Mouse (Mus musculus): ENCODE results near the gene Chaf1b.

Chaf1b gene

DNA sequence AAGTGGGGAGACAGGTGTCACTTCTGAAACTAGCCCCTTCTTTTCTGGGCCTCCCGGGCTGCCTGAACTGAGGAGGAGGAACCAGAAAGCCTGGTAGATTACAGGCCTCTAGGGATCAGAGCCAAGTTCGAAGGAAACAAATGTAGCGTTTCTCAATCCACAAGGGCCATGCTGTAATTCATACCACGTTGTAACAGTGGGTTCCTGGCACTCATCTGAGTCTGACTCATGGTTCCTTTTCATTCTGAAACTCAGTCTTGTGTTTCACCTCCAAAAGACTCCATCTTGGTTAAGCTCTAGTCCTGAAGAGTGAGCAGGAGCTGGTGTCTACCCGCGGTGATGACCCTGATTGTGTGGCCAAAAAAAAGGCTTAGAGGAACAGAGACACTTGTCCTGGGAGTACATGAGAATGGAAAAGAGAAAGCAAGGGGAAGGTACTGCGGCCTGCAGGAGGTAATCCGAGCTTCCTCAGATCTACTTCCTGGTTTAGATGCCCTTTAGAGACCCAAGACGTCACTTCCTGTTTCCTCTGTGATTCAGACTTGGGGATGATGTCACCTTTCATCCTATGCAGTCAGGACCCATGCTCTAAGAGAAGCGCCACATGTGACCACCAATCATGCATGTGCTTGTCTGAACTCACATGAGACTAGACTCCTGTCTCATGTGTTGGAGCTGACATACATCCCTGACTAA lies 30.3 kb downstream of the Chaf1b start:
- DNase-seq = no peak

DNA sequence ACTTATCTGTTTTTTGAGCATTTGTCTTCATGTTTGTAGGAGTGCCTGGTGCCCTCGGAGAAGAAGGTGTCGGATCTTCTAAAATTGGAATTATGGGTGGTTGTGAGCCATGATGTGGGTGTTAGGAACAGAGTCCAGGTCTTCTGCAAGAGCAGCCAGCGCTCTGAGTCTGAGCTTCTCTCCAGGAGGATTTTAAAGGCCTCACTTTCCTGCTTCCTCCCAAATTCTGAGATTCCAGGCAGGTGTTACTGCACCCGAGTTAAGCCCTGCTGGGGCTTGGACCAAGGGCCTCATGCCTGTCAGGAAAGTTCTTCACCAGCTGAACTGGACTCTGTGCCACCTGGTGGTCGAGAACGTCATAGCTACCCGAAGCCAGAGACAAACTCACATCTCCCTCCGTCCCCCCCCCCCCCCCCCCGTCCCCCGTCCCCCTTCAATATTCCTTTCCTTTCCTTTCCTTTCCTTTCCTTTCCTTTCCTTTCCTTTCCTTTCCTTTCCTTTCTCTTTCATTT lies 31.7 kb downstream of the Chaf1b start:
- peak; percentile 69 for DNase-seq

DNA sequence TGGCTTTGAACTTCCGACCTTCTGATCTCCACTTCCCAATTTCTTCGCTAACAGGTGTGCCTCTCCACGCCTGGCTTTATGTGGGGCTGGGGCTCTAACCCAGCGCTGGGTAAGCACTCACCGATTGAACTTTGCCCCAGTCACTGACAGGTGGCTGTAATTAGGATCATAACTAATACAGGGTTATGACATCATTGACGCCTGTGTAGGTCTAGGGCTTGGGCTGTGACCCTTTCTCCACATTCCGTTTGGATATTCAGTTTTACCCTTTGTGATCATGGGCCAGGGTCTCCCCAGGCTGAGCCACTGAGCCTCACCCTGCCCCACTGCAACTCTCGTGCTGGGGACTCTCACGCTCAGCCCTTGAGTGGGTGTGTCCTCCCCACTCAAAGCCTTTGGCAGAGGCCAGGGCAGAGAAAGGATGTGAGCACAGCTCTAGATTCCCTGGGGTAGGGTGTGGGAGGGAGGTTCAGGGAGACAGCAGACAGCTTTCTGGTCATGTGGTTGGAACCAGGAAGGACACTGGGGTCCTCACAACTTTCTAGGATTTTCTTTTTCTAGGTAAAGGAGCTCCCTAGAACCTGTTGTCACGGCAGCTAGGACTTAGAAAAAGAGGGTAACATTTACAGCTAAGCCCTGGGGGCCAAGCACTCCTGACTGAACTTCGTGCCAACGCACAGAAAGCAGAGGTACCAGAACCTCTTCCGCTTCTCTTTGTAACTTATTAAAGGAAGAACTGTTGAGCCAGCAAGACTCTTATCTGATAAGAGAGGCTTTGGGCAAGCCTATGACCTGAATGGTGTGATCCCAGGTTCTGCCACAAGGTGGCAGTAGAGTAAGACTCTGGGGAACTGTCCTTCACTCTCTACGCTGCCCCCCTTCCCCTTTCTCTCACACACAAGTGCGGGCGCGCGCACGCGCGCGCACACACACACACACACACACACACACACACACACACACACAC lies 34.3 kb downstream of the Chaf1b start:
- DNase-seq = peak; percentile 89

DNA sequence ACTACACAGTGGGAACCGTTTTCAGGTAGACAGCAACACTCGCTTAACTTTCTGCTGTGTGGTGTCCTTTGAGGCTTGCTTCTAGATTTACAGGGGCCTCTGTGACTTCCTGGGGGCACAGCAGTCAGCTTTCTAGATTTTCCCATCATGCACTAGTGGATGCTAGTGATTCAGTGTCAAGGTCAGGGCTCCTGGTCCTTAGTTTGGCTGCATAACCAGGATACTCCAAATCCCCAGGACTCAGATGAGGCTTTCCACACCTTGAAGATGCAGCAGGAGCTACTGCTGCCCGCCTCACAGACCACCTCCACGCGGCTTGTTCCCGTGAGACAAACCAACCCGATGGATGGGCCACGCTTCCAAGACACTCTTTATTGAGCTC lies 35.0 kb downstream of the Chaf1b start:
- no peak for DNase-seq

DNA sequence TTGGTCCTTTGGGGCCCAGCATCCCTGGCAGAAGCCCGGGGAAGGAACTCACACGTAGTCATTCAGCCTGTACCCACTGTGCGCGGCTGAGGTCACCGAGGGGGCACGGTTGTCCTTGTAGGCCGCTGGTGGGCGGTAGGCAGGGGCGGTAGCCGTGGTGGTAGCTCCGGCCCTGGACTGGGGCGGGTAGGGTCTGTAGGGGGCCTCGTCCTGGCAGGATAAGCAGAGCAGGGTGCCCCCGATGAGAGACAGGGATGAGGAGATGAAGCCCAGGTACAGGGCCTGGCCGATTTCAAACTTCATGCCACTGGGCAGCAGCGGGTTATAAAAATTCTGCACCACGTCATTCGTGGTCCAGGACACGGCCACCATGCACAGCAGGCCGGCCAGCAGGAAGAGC lies 35.5 kb downstream of the Chaf1b start:
- no peak for DNase-seq

DNA sequence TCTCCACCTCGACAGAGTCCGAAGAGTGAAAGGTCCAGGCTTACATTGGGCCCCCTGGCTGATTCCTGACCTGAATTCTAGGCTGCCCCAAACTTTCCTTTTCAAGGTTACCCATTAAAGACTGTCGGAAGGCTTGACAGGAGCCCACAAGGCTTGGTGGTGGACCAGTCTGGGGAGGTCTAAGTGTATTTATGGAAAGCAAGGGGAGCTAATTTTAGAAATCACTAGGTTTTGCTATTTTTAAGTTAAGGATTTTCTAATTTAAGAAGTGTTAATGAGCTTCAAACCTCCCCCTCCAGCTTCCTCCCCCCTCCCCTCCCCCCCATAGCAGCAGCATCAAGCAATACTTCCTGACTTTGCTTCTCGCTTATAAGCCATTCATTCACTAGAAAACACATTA lies 37.0 kb downstream of the Chaf1b start:
- DNase-seq = no peak

DNA sequence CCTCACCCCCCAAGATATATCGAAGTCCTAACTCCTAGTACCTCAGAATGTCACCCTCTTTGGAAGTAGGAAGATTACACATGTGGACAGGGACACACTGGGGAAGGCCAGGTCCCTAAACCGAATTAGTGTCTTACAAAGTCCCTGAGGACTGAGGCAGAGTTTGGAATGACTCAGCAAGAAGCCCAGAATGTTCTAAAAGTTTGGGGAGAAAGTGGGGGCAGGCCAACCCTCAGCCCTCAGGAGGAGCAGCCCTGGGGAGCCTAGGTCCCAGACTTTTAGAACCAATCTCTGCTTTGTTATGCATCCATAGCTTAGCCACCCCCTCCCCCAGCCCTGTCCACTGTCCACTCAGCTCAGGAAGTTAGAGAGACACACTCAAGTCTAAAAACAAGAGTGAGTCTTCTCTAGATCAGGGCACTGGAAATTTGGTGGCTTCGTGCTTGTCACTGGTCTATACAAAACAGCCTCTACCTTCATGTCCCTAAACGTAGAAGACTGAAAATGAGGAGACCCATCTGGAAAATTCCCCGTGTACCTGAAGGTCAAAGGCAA lies 39.2 kb downstream of the Chaf1b start:
- DNase-seq = no peak

DNA sequence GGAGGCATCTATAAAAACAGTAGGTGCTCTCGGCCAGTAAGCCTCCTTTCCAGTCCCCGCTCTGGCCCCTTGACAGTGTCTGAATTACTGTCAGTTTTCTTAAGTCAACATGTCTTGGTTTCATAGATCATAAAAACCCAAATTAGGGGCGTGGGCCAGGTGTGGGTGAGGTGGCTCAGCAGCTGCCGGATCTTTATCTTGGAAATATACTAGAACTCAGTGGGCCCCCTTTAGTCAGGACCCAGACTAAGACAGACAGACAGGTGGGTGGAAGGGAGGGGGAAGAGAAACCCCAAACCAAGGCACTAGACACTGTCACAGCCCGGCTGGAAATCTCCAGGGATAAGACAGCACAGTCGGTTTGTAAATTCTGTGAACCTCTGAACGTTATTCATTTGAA lies 40.1 kb downstream of the Chaf1b start:
- no peak for DNase-seq

DNA sequence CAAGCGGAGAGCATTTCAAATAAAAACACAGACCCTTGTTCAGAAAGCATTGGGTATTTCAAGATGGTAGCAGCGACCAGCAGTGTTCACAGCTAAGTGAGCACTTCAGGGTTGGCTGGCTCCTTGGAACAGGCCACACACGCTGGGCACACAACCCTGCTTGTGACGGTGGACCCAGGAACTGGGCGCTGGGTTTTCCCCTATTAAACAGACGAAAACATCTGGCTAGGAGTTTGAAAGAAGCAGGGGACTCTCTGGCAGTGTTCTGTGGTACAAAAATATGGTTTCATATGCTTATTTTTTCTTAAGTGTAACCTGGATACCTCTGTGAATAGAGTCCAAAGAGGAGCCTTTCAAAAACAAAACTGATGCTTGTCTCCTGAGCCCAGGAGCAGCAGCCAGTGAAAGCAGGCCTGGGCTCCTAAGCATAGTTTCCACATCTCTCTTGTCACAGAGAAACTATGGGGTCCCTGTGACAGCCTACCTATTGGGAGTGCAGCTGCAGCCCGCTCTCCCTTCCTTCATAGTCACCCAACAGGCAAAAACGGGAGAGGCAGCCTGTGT lies 42.1 kb downstream of the Chaf1b start:
- no peak for DNase-seq

DNA sequence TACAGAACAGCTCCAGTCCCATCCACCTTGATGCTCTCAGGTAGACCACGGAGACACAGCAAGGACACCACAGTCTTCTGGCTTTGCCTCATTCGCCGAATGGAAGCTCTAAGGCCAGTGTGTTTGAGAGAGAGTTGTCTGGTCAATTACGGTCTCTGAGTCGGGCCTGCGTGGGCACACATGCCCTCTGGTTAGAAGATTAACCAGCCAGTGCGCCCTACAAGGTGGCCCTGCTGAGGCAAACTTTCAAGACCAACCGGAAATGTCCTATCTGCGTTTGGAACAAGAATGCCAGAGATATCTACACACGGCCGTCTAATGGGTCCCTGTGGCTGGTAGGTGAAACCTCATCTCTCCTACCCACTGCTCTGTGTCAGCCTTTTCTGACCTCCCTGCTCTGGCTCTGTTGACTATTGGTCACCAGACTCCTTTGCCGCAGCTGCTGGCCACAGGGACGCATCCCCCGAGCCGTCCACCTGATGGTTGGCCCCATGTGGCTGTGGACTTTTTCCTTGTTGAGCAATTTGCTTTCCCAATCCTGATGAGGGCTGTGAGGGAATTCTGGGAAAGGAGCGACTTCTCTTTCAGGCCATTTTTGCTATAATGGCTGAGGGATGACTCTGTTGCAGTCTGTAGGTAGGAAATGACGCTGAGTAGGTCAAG lies 45.8 kb downstream of the Chaf1b start:
- no peak for DNase-seq

DNA sequence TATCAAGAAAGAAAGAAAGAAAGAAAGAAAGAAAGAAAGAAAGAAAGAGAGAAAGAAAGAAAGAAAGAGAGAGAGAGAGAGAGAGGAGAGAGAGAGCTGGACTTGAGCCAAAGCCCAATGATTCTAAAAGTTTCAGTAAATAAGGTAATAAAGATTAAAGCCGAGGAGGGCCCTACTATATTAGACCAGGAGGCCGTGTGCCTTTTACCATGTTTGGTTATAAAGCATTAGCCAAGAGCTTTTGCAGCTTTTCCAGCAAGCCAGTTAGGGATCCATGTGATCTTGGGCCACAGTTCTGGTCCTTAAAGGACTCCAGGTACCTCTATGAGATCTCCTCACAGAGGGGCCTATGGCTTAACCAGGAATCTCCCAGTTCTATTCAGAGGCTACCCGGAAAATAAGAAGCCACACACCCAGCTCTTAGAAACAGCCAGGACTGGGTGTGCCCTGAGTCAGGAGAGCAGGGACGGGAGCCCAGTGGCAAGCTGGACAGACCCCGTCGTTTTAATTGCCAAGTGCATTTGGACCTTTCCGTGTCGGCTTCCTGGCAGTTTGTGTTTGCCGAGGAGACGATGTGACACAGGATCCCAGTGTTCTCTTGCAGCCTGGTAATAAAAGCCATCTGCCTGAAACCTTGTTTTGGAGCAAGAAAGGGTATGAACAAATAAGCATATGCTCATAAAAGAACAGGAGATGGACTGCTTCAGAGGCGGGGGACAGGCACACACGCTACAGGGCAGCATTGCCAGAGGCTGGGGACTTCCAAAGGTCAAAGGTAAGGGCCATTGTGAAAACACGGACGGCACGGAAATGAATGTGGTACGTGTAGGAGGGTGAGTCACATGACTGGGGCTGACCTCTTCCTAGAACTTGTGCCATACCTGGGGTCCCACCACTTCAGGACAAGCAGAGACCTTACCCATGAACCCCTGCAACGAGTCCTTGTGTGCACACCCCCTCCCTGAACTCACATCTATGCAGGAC lies 48.8 kb downstream of the Chaf1b start:
- DNase-seq = no peak

DNA sequence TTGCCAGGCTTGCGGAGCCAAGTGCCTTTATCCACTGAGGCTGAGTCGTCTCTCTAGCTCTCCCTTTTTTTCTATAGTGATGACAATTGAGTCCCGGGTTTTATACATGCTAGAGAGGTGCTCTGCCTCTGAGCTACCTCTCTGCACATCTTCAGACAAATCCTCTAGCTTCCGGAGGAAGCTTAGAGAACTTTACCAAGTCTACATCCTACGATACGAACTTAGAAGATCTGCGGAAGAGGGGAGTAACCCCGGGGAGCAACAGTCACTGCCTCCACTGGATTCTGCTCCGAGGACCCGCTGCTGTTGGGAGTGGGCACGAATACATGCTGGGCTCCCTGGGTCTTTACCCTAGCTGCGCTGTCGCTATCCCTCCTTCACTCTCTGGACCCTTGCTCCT lies 50.9 kb downstream of the Chaf1b start:
- DNase-seq = no peak

DNA sequence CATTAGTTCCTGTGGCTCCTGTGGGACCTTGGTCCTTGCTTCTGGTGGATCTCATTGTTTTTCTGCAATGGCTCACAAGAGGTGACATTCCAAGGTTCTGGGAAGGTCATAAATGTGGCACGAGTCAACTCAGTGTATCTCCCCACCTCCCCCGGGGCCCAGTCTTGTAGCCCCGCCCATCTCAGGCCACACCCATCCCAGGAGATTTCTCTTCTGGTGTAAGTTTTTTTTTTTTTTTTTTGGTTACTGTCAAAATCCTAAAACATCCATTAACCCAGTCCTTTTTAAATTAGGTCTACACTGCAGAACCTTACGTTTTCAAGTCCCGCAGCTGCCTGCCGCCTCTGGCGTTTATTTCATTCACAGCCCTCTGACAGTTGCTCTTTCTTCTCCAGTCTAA lies 51.3 kb downstream of the Chaf1b start:
- no peak for DNase-seq

DNA sequence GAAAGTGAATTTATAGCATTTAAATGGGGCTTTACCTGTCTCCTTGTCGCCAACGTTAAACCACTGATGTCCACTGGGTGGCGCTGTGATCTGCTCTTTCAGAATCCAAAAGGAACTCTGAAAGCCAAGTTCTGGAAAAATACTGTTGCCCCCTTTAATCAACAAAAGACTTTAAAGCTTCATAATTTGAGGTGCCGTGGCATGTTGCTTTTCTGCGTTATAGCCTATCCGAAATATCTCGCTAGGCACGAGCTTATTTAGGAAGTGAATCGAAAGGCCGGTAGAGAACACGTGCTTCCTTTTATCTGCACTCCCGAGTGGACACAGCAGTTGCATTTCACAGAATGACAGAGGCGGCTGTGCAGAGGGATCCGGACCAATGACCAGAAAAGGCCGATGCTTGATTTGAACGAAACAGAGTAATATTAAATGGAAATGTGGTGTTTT lies 54.7 kb downstream of the Chaf1b start:
- peak; percentile 76 for DNase-seq

DNA sequence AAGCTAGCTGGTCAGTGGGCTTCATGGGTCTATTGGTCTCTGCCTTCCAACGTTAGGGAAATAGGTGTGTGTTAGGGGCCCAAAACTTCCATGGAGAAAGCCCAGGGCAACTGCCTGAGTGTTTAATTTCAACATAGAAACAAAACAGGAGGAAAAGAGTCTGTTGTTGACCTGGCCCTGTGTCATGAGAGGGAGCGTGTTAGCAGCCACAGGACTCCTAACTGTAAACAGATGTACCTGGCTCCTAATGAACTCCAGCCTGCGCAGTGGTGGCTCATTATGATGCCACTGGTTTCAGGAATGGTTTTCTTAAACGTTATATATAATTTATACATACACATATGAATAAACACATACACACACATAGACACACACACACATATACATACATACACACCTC lies 56.3 kb downstream of the Chaf1b start:
- DNase-seq = no peak

DNA sequence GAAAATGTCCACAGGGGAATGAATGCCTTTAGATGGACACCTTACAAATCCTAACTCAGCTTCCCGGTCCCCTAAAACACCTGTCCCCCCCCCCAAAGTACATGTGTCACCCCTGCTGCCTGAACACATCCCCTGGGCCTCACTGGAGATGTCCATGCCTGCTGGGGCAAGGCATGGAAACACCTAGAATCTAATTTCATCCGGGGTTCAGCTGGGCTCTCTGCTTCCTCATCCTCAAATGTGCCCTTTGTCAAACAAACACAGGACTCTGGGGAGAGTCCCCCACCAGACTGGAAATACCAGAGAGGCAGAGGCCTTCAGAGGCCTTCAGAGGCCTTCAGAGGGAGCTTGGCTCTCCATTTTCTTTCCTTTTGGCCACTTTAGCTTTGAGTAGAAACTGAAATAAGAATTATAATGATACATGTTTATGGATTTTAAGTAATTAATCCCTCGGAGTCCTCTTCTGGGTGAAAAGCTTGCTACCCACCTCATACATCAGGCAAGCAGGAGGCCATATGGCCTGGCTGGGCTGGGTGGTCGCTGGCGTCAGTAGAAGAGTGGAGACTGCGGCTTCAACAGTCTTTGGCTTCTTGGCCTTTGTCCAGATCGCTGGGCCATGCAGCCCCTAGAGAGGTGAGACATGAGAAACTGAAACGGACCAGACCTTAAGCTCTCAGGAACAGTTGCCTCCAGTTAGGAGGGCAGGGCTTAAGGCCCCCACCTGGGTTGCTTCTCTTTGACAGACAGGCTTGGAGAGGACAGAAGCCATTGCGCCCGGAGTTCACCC lies 58.3 kb downstream of the Chaf1b start:
- DNase-seq = no peak

DNA sequence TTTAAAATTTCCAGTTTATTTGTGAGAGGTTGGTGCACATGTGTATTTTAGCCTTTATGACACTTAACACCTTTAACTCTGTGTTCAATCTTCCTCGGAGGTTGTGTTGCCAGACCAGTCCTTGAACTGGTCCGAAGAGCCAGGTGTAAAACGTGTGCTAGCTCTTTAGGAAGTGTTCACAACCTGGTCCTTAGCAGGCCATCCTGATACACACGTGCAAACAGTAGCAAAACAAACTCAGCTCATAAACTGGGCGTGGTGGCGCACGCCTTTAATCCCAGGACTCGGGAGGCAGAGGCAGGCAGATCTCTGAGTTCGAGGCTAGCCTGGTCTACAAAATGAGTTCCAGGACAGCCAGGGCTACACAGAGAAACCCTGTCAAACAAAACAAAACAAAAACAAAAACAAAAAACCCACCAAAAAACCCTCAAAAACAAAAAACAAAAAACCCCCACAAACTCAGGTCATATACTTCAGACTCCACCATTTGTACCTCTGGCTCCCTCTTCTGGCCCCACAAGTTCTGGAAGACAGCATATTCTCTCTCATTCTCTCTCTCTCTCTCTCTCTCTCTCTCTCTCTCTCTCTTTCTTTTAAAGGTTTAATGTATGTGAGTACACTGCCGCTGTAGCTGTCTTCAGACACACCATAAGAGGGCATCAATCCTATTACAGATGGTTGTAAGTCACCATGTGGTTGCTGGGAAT lies 59.2 kb downstream of the Chaf1b start:
- DNase-seq = no peak

DNA sequence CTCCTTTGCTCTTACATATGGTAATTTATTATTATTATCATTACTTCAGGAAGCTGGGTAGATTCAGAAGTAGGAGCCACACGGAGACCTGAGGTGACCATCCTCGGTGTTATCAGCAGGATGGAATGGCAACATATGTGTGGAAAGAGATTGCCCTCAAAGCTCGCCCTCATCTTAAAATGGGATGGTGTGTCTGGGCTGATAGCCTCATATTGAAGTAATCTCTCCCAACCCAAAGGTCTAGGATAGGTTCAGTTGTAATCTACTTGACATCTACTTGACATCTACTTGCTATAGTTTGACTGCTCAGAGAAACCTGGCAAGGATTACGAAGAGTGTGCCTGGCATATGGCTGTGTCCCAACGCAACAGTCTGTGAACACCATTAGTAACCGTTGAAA lies 60.6 kb downstream of the Chaf1b start:
- DNase-seq = no peak

DNA sequence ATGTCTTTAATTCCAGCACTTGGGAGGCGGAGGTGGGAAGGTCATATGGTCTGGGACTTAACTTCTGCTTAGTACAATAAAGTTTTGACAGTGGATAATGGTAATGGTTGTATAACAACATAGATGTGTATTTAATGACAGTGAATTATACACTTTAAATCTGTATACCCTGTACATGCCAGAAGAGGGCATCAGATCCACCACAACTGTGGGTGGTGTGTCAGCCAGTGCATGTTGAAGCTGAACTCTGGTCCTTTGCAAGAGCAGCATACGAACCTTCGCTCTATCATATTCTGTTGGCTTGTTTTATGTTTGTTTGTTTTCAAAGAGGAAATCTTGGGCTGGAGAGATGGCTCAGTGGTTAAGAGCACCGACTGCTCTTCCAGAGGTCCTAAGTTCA lies 63.7 kb downstream of the Chaf1b start:
- no peak for DNase-seq
